Mouse (Mus musculus) cerebellum, adult 11-12 months (tissue): ENCODE data around the gene Irs1.
A peak's percentile ranks its signal among the peaks of the same experiment; 100 is the strongest.

Source experiments
- DNase-seq: peaks from one replicate; pipeline ENCODE4 v3.0.0; 2022

Gene Irs1

GRCm38 (mm10) chr1:82247221-82247951 lies 43.8 kb downstream of the Irs1 start:
- DNase-seq = no peak

- no peak for DNase-seq
These were observed 46.2 kb downstream of the Irs1 start for GRCm38 (mm10) chr1:82245002-82245401.

GRCm38 (mm10) chr1:82243260-82243825 lies 47.9 kb downstream of the Irs1 start:
- DNase-seq = peak; percentile 69

GRCm38 (mm10) chr1:82239409-82240201 lies 51.6 kb downstream of the Irs1 start:
- DNase-seq = no peak

- no peak for DNase-seq
These were observed 53.0 kb downstream of the Irs1 start for GRCm38 (mm10) chr1:82238245-82238644.

GRCm38 (mm10) chr1:82235455-82236104 lies 55.6 kb downstream of the Irs1 start:
- DNase-seq = no peak

- DNase-seq = no peak
These were observed 56.6 kb downstream of the Irs1 start for GRCm38 (mm10) chr1:82234616-82235015.

GRCm38 (mm10) chr1:82232812-82233211 lies 58.4 kb downstream of the Irs1 start, which contains the start of gene Gm9747:
Gene Gm9747 (plus strand): TSS chr1:82233112.
- no peak for DNase-seq

GRCm38 (mm10) chr1:82228841-82229240 lies 62.4 kb downstream of the Irs1 start:
- no peak for DNase-seq

- no peak for DNase-seq
These were observed 68.0 kb downstream of the Irs1 start for GRCm38 (mm10) chr1:82223042-82223795.

- DNase-seq = no peak
These were observed 69.8 kb downstream of the Irs1 start for GRCm38 (mm10) chr1:82221462-82221861.

GRCm38 (mm10) chr1:82220673-82221396 lies 70.4 kb downstream of the Irs1 start:
- no peak for DNase-seq

GRCm38 (mm10) chr1:82207511-82207910 lies 83.7 kb downstream of the Irs1 start:
- DNase-seq = no peak

GRCm38 (mm10) chr1:82200636-82201035 lies 90.6 kb downstream of the Irs1 start:
- DNase-seq = no peak

- DNase-seq = no peak
These were observed 91.3 kb downstream of the Irs1 start for GRCm38 (mm10) chr1:82199918-82200317.

GRCm38 (mm10) chr1:82191579-82191978 lies 99.6 kb downstream of the Irs1 start:
- DNase-seq = no peak

- no peak for DNase-seq
These were observed 101.7 kb downstream of the Irs1 start for GRCm38 (mm10) chr1:82189516-82189915.

GRCm38 (mm10) chr1:82188549-82189231 lies 102.5 kb downstream of the Irs1 start:
- DNase-seq = no peak

- no peak for DNase-seq
These were observed 107.2 kb downstream of the Irs1 start for GRCm38 (mm10) chr1:82183913-82184442.
